Mouse (Mus musculus): Measurements from ENCODE around the gene Trim45. TPM values are rescaled to one million over a fixed set of nuclear protein-coding genes. Genes with fewer than 3 reads are reported as not detected.

Trim45 gene
- total and polyA plus RNA-seq, 3 experiments = 2.5 to 3.7 TPM; not detected in 1

DNA sequence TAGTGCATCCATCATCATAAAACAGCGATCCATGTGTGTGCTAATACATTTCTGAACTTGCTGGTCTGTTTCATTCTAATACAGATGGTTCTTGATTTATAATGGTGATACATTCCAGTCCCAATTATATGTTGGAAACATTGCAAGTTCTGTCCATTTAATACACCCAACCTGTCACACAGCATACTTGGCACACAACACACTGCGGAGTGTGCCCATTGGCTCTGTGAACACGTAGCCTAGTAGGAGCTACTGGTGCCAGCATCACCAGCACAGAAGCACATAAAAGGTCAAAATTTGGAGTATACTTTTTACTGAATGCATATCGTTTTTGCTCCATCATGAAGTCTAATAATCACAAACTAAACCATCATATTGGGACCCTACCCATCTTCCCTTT is 44.9 kb upstream of the Trim45 start:
- H3K79me2 ChIP-seq (ENCODE audit: control insufficient read depth, insufficient read depth, low read length, poor library complexity) = no peaks in the 10 kb centered on the region
- H3K9me3 ChIP-seq (replicated peaks; ENCODE audit: insufficient read depth, low read length) = no peaks in the 10 kb centered on the region
- no peak for DNase-seq (ENCODE audit: low read depth, low spot score)
- no peaks in the 10 kb centered on the region for H3K4me1 ChIP-seq (ENCODE audit: control insufficient read depth in 1 of 2, insufficient read depth in 2 of 2, low read length in 2 of 2)
- H3K9ac ChIP-seq (ENCODE audit: control insufficient read depth, low read depth, low read length, poor library complexity, severe bottlenecking) = no peak overlapping the region
- H3K36me3 ChIP-seq (ENCODE audit: control insufficient read depth in 1 of 2, insufficient read depth in 2 of 2, low read length in 2 of 2) = no peaks in the 10 kb centered on the region
- no peaks in the 10 kb centered on the region; a peak in 2 of 4 replicates for H3K27me3 ChIP-seq (ENCODE audit: control insufficient read depth in 1 of 2, insufficient read depth in 2 of 2, low read length in 2 of 2)
- H3K4me3 ChIP-seq (ENCODE audit: control insufficient read depth in 1 of 2, insufficient read depth in 1 of 2, low read depth in 2 of 2, low read length in 2 of 2) = no peak overlapping the region
- no peak overlapping the region for H3K27ac ChIP-seq (ENCODE audit: control insufficient read depth, low read depth, low read length)
- TF ChIP-seq HCFC1 (IDR thresholded peaks at IDR 0.05; ENCODE audit: low read depth, low read length) = no peak
- no peak for TF ChIP-seq KAT2A (conservative IDR thresholded peaks at IDR 0.05; ENCODE audit: low read depth, low read length)
- TF ChIP-seq JUND (IDR thresholded peaks at IDR 0.05; ENCODE audit: low read depth, low read length) = no peak
- no peak for TF ChIP-seq ZKSCAN1 (IDR thresholded peaks at IDR 0.05; ENCODE audit: low read depth, low read length)
- TF ChIP-seq TCF12 (IDR thresholded peaks at IDR 0.05; ENCODE audit: low read depth, low read length) = no peak
- no peak for TF ChIP-seq USF1 (IDR thresholded peaks at IDR 0.05; ENCODE audit: low read depth, low read length)
- no peak for TF ChIP-seq USF2 (IDR thresholded peaks at IDR 0.05; ENCODE audit: borderline replicate concordance in 1 of 2, insufficient read depth in 1 of 2, low read depth in 1 of 2, low read length in 2 of 2)
- no peak for TF ChIP-seq TAL1 (IDR thresholded peaks at IDR 0.05; ENCODE audit: low read length)
- no peak for TF ChIP-seq E2F4 (IDR thresholded peaks at IDR 0.05; ENCODE audit: borderline replicate concordance, low read depth, low read length)
- TF ChIP-seq ETS1 (IDR thresholded peaks at IDR 0.05; ENCODE audit: low read depth, low read length) = no peak
- no peak for TF ChIP-seq RCOR1 (IDR thresholded peaks at IDR 0.05; ENCODE audit: low read depth, low read length)
- TF ChIP-seq ZNF384 (IDR thresholded peaks at IDR 0.05; ENCODE audit: low read depth, low read length) = no peak
- TF ChIP-seq MEF2A (IDR thresholded peaks at IDR 0.05; ENCODE audit: extremely low read depth, insufficient replicate concordance, low read depth, low read length, poor library complexity, severe bottlenecking) = no peak
- no peak for TF ChIP-seq POLR2AphosphoS2 (IDR thresholded peaks at IDR 0.05; ENCODE audit: low read length)

- no peaks in the 10 kb centered on the region for H3K4me1 ChIP-seq (ENCODE audit: control insufficient read depth in 1 of 2, insufficient read depth in 2 of 2, low read length in 2 of 2)
- no peaks in the 10 kb centered on the region for H3K36me3 ChIP-seq (ENCODE audit: control insufficient read depth in 1 of 2, insufficient read depth in 2 of 2, low read length in 2 of 2)
- no peaks in the 10 kb centered on the region; a peak in 3 of 4 replicates for H3K27me3 ChIP-seq (ENCODE audit: control insufficient read depth in 1 of 2, insufficient read depth in 2 of 2, low read length in 2 of 2)
- H3K9me3 ChIP-seq (replicated peaks; ENCODE audit: insufficient read depth, low read length) = no peaks in the 10 kb centered on the region
- H3K27ac ChIP-seq (ENCODE audit: control insufficient read depth, low read depth, low read length) = no peak overlapping the region
- no peaks in the 10 kb centered on the region for H3K79me2 ChIP-seq (ENCODE audit: control insufficient read depth, insufficient read depth, low read length, poor library complexity)
- no peak overlapping the region for H3K4me3 ChIP-seq (ENCODE audit: control insufficient read depth in 1 of 2, insufficient read depth in 1 of 2, low read depth in 2 of 2, low read length in 2 of 2)
- no peak overlapping the region for H3K9ac ChIP-seq (ENCODE audit: control insufficient read depth, low read depth, low read length, poor library complexity, severe bottlenecking)
- no peak for TF ChIP-seq ZMIZ1 (IDR thresholded peaks at IDR 0.05; ENCODE audit: low read depth, low read length)
- no peak for TF ChIP-seq UBTF (IDR thresholded peaks at IDR 0.05; ENCODE audit: borderline replicate concordance, insufficient read depth, low read depth, low read length)
- no peak for TF ChIP-seq MAX (IDR thresholded peaks at IDR 0.05; ENCODE audit: low read length)
- no peak for TF ChIP-seq CTCF (IDR thresholded peaks at IDR 0.05 in 2 of 3, conservative IDR thresholded peaks at IDR 0.05 in 1 of 3; ENCODE audit: control insufficient read depth in 1 of 3, insufficient read depth in 1 of 3, low read depth in 2 of 3, low read length in 3 of 3, poor library complexity in 1 of 3, severe bottlenecking in 1 of 3)
- TF ChIP-seq TCF12 (IDR thresholded peaks at IDR 0.05; ENCODE audit: low read depth, low read length) = no peak
- TF ChIP-seq E2F4 (IDR thresholded peaks at IDR 0.05; ENCODE audit: borderline replicate concordance, low read depth, low read length) = no peak
- TF ChIP-seq TAL1 (IDR thresholded peaks at IDR 0.05; ENCODE audit: low read length) = no peak
- TF ChIP-seq MEF2A (IDR thresholded peaks at IDR 0.05; ENCODE audit: extremely low read depth, insufficient replicate concordance, low read depth, low read length, poor library complexity, severe bottlenecking) = no peak
- TF ChIP-seq NRF1 (IDR thresholded peaks at IDR 0.05; ENCODE audit: insufficient read depth, low read depth, low read length, poor library complexity, severe bottlenecking) = no peak
- no peak for TF ChIP-seq ZNF384 (IDR thresholded peaks at IDR 0.05; ENCODE audit: low read depth, low read length)
- no peak for TF ChIP-seq GABPA (IDR thresholded peaks at IDR 0.05; ENCODE audit: low read depth, low read length)
- TF ChIP-seq MAFK (IDR thresholded peaks at IDR 0.05; ENCODE audit: borderline replicate concordance, low read depth, low read length) = no peak
- no peak for TF ChIP-seq SMC3 (IDR thresholded peaks at IDR 0.05; ENCODE audit: low read depth, low read length)
- TF ChIP-seq ELF1 (IDR thresholded peaks at IDR 0.05; ENCODE audit: low read depth, low read length) = no peak
- no peak for TF ChIP-seq POLR2A (IDR thresholded peaks at IDR 0.05; ENCODE audit: control insufficient read depth in 1 of 2, insufficient read depth in 1 of 2, low read depth in 1 of 2, low read length in 2 of 2, poor library complexity in 1 of 2)
- no peak for TF ChIP-seq GATA1 (IDR thresholded peaks at IDR 0.05; ENCODE audit: low read depth, low read length)
- no peak for TF ChIP-seq MAZ (IDR thresholded peaks at IDR 0.05; ENCODE audit: low read depth, low read length)
- TF ChIP-seq MXI1 (IDR thresholded peaks at IDR 0.05; ENCODE audit: low read depth, low read length) = no peak
- no peak for DNase-seq (ENCODE audit: low read depth, low spot score)
These were observed 40.6 kb upstream of the Trim45 start for GRCm38 (mm10) chr3:100881403-100881802.
